Mouse (Mus musculus) ES-Bruce4 (cell line): Measurements from ENCODE around the gene 9330182O14Rik. TPM values are rescaled to one million over a fixed set of nuclear protein-coding genes. Genes with fewer than 3 reads are reported as not detected.

ENCODE experiments used
- H3K27ac ChIP-seq: 2 replicates; pipeline ENCODE4 v1.5.1; 2012; ENCODE audit warnings: low read length, inconsistent platforms; ENCODE audit not compliant: insufficient read depth
- H3K27me3 ChIP-seq: 2 replicates; pipeline ENCODE4 v1.6.1; 2012; ENCODE audit warnings: mild to moderate bottlenecking, low read length, inconsistent platforms; ENCODE audit not compliant: control insufficient read depth, poor library complexity, insufficient read depth, severe bottlenecking
- H3K36me3 ChIP-seq: 2 replicates; pipeline ENCODE4 v1.6.1; 2012; ENCODE audit warnings: inconsistent platforms, mild to moderate bottlenecking, low read length, moderate library complexity; ENCODE audit not compliant: control insufficient read depth, poor library complexity, insufficient read depth, severe bottlenecking
- H3K4me1 ChIP-seq: one replicate; pipeline ENCODE4 v1.8.1; 2011; ENCODE audit warnings: low read length; ENCODE audit not compliant: control insufficient read depth, insufficient read depth
- H3K4me3 ChIP-seq: 2 replicates; pipeline ENCODE4 v1.5.1; 2011; ENCODE audit warnings: low read depth, mild to moderate bottlenecking, low read length
- H3K9ac ChIP-seq: 2 replicates; pipeline ENCODE4 v1.6.1; 2012; ENCODE audit warnings: low read depth, mild to moderate bottlenecking, inconsistent platforms; ENCODE audit not compliant: poor library complexity, severe bottlenecking
- H3K9me3 ChIP-seq: replicated peaks from 2 replicates; pipeline ENCODE4 v1.6.1; 2012; ENCODE audit warnings: mild to moderate bottlenecking, low read length, inconsistent platforms; ENCODE audit not compliant: control insufficient read depth, poor library complexity, insufficient read depth, severe bottlenecking
- CTCF ChIP-seq: IDR thresholded peaks from one replicate; pipeline ENCODE4 v1.8.1; 2011; ENCODE audit warnings: low read depth, low read length
- EP300 ChIP-seq: IDR thresholded peaks from 2 replicates; pipeline ENCODE4 v1.6.1; 2011; ENCODE audit warnings: low read depth, low read length; ENCODE audit not compliant: insufficient read depth
- POLR2A ChIP-seq: IDR thresholded peaks from one replicate; pipeline ENCODE4 v1.8.1; 2011; ENCODE audit warnings: low read length; ENCODE audit not compliant: insufficient read depth
- polyA plus RNA-seq: library from polyadenylated mRNA; stranded (reverse); fragments of >200 nt; gene quantifications from 2 replicates; pipeline ENCODE4 v1.2.4, GENCODE M21; 2011; ENCODE audit warnings: low read depth; ENCODE audit not compliant: missing spikeins, insufficient read depth, insufficient read length

9330182O14Rik gene
- polyA plus RNA-seq = not detected in 2 replicates

GRCm38 (mm10) chr15:40134152-40134792 is at the start of gene 9330182O14Rik:
Gene 9330182O14Rik (plus strand): TSS chr15:40134365.
- Histone ChIP-seq H3K27me3 (no peaks in the 10 kb centered on the region), H3K9me3 (no peaks in the 10 kb centered on the region), H3K27ac (no peak within 1 kb of the TSS), H3K36me3 (no peaks in the 10 kb centered on the region), H3K9ac (no peak within 1 kb of the TSS), H3K4me3 (no peak within 1 kb of the TSS), H3K4me1 (no peaks in the 10 kb centered on the region)
- no peak for TF ChIP-seq POLR2A
- TF ChIP-seq EP300 = no peak
- peak; percentile 19 for TF ChIP-seq CTCF

GRCm38 (mm10) chr15:40103304-40103703 is 30.9 kb upstream of the 9330182O14Rik start:
- Histone ChIP-seq H3K27me3 (no peaks in the 10 kb centered on the region; the same call in 1 of the 2 replicates), H3K36me3 (no peaks in the 10 kb centered on the region), H3K4me3 (no peak overlapping the region), H3K9ac (no peak overlapping the region), H3K4me1 (no peaks in the 10 kb centered on the region), H3K9me3 (no peaks in the 10 kb centered on the region), H3K27ac (no peak overlapping the region)
- TF ChIP-seq EP300 (no peak), POLR2A (no peak), CTCF (no peak)

GRCm38 (mm10) chr15:40105712-40106111 is 28.5 kb upstream of the 9330182O14Rik start:
- Histone ChIP-seq H3K36me3 (no peaks in the 10 kb centered on the region), H3K27ac (no peak overlapping the region), H3K27me3 (no peaks in the 10 kb centered on the region; the same call in 1 of the 2 replicates), H3K4me3 (no peak overlapping the region), H3K9ac (no peak overlapping the region), H3K9me3 (no peaks in the 10 kb centered on the region), H3K4me1 (no peaks in the 10 kb centered on the region)
- TF ChIP-seq EP300 (no peak), POLR2A (no peak), CTCF (no peak)

GRCm38 (mm10) chr15:40113888-40114576 is 20.1 kb upstream of the 9330182O14Rik start:
- Histone ChIP-seq H3K9ac (no peak overlapping the region), H3K27ac (no peak overlapping the region), H3K4me3 (no peak overlapping the region), H3K9me3 (no peaks in the 10 kb centered on the region), H3K4me1 (no peaks in the 10 kb centered on the region), H3K36me3 (no peaks in the 10 kb centered on the region), H3K27me3 (no peaks in the 10 kb centered on the region)
- TF ChIP-seq EP300 (no peak), POLR2A (no peak), CTCF (no peak)

- Histone ChIP-seq H3K9me3 (no peaks in the 10 kb centered on the region), H3K27me3 (no peaks in the 10 kb centered on the region), H3K36me3 (no peaks in the 10 kb centered on the region), H3K4me3 (peak overlapping the region; percentile 10), H3K4me1 (no peaks in the 10 kb centered on the region), H3K9ac (no peak overlapping the region), H3K27ac (no peak overlapping the region)
- TF ChIP-seq POLR2A (no peak), CTCF (no peak), EP300 (no peak)
These were observed 19.4 kb upstream of the 9330182O14Rik start for GRCm38 (mm10) chr15:40114600-40115271.
